Mouse (Mus musculus): ENCODE results near the gene Sla2. TPM values are rescaled to one million over a fixed set of nuclear protein-coding genes. Genes with fewer than 3 reads are reported as not detected.
"Not testable (repeated sequence)": the region's sequence is repeated elsewhere in the genome, so short reads cannot be mapped to it uniquely, and the experiment has no call there.

The Sla2 gene
- polyA plus RNA-seq, 1 experiment, result 0.02 TPM

DNA sequence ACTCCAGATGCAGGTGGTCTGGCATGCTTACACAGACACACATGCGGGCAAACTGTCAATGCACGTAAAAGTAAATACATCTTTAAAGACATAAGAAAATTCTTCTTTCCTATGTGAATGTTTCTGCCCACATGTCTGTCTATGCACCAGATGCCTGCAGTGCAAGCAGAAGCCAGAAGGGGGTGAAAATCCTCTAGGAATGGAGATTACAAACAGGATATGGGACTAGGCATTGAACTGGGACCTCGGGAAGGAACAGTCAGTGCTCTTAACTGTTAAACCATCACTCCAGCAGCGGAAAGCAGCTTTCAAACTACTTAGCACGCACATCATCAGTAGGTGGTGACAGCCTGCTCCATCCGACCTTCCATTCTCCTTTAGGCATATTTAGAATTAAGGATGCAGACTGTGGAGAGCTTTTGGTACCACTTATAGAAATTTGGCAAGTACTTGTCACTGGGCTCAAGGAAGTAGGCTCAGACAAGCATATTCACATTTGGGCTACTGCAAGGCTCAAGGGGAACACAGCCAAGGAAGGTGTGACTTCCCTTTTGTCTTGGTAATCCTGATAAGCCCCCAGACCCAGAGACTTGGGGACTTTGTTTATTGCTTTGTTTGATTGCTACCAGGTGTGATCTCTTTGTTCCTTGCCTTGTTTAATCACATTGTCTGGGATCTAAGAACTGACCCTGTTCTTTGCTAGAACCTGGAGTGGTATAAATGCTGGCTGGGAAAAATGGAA, 18.2 kb upstream of the Sla2 start:
- Histone ChIP-seq H3K9me3 (ENCODE audit: control insufficient read depth, low read length) (no peaks in the 10 kb centered on the region), H3K27me3 (ENCODE audit: control insufficient read depth) (no peaks in the 10 kb centered on the region), H3K4me1 (ENCODE audit: control insufficient read depth) (peaks cover 2% of the 10 kb centered on the region; the same call in 1 of the 2 replicates), H3K36me3 (ENCODE audit: control insufficient read depth) (no peaks in the 10 kb centered on the region), H3K4me3 (replicated peaks) (no peak overlapping the region)
- TF ChIP-seq TAL1 (IDR thresholded peaks at IDR 0.05; ENCODE audit: low read length), result no peak
- TF ChIP-seq GATA1 (IDR thresholded peaks at IDR 0.05; ENCODE audit: low read length), result no peak

DNA sequence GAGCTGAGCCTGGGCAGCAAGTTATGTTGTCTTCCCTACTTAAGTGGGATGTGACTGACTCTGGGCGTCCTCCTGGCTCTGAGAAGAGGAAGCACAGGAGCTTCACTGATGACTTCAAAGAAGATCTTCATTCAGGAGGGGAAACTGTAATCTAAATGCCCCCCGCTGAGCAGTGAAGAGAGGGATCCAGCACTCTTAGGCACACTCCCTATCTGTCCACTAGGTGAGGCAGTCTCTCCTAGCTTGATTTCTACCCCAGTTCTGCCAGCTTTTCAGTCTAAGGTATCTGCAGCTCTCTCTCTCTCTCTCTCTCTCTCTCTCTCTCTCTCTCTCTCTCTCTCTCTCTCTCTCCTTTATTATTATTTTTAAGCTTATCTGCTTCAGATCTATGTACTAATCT, 16.4 kb upstream of the Sla2 start:
- TF ChIP-seq TAL1 (IDR thresholded peaks at IDR 0.05; ENCODE audit: low read length) (no peak), GATA1 (IDR thresholded peaks at IDR 0.05; ENCODE audit: low read length) (no peak)
- Histone ChIP-seq H3K4me1 (ENCODE audit: control insufficient read depth) (peaks cover 15% of the 10 kb centered on the region), H3K4me3 (replicated peaks) (no peak overlapping the region), H3K9me3 (ENCODE audit: control insufficient read depth, low read length) (no peaks in the 10 kb centered on the region), H3K36me3 (ENCODE audit: control insufficient read depth) (no peaks in the 10 kb centered on the region), H3K27me3 (ENCODE audit: control insufficient read depth) (no peaks in the 10 kb centered on the region)

DNA sequence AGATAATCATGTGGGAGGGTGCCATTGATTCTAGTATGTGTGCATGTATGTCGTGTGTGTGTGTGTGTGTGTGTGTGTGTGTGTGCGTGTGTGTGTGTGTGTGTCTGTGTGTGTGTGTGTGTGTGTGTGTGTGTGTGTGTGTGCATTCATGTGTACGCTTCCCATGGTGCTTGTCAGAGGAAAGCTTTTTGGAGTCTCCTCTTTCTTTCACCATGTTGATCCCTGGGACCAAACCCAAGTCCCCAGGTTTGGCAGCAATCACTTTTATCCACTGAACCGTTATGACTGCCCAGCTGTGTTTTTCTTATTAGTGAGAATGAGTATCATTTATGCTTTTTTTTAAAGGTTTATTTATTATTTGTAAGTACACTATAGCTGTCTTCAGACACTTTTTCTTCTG, 15.4 kb upstream of the Sla2 start:
- H3K4me1 ChIP-seq (ENCODE audit: control insufficient read depth), result peaks cover 24% of the 10 kb centered on the region
- H3K27me3 ChIP-seq (ENCODE audit: control insufficient read depth); H3K9me3 ChIP-seq (ENCODE audit: control insufficient read depth, low read length); H3K4me3 ChIP-seq (replicated peaks); H3K36me3 ChIP-seq (ENCODE audit: control insufficient read depth): not testable (repeated sequence)

DNA sequence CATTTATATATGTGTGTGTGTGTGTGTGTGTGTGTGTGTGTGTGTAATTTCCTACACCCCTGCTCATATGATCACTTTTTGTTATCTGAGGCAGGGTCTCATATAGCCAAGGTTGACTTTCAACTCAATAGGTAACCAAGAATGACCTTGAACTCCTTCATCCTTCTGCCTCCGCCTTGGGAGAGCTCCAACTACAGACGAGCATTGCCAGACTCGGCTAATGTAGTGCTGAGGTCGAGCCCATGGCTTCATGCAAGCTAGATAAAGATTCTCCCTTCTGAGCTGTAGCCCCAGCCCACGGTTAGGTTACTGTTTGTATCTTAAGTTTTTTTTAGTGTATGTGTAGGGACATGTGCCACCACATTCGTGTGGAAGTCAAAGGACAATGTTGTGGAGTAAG, 14.9 kb upstream of the Sla2 start:
- TF ChIP-seq GATA1 (IDR thresholded peaks at IDR 0.05; ENCODE audit: low read length) (no peak), TAL1 (IDR thresholded peaks at IDR 0.05; ENCODE audit: low read length) (no peak)
- no peaks in the 10 kb centered on the region for H3K9me3 ChIP-seq (ENCODE audit: control insufficient read depth, low read length)
- no peak overlapping the region for H3K4me3 ChIP-seq (replicated peaks)
- peaks cover 2% of the 10 kb centered on the region; the same call in 1 of the 2 replicates for H3K27me3 ChIP-seq (ENCODE audit: control insufficient read depth)
- peaks cover 27% of the 10 kb centered on the region for H3K4me1 ChIP-seq (ENCODE audit: control insufficient read depth)
- no peaks in the 10 kb centered on the region for H3K36me3 ChIP-seq (ENCODE audit: control insufficient read depth)

DNA sequence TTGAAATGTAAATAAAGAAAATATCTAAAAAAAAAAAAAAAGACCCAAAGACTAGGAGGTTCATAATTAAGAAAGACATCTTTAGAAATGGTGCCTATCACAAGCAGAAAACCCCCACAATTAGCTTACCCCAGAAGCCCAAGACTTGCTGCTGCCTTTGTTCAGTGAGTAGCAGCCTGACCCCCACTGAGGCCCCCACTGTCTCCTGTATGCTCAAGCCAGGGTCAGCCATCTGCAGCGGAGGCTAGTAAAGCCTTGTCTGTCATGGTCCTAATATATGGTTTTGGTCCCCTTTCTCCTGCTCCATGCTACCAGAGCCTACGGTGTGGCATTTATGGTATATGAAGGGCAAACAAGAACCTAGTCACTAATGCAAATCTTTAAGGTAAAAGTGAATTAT, 14.4 kb upstream of the Sla2 start:
- peaks cover 2% of the 10 kb centered on the region; the same call in 1 of the 2 replicates for H3K27me3 ChIP-seq (ENCODE audit: control insufficient read depth)
- no peaks in the 10 kb centered on the region for H3K9me3 ChIP-seq (ENCODE audit: control insufficient read depth, low read length)
- peaks cover 32% of the 10 kb centered on the region for H3K4me1 ChIP-seq (ENCODE audit: control insufficient read depth)
- H3K4me3 ChIP-seq (replicated peaks), result no peak overlapping the region
- TF ChIP-seq GATA1 (IDR thresholded peaks at IDR 0.05; ENCODE audit: low read length) (no peak), TAL1 (IDR thresholded peaks at IDR 0.05; ENCODE audit: low read length) (no peak)
- no peaks in the 10 kb centered on the region for H3K36me3 ChIP-seq (ENCODE audit: control insufficient read depth)

DNA sequence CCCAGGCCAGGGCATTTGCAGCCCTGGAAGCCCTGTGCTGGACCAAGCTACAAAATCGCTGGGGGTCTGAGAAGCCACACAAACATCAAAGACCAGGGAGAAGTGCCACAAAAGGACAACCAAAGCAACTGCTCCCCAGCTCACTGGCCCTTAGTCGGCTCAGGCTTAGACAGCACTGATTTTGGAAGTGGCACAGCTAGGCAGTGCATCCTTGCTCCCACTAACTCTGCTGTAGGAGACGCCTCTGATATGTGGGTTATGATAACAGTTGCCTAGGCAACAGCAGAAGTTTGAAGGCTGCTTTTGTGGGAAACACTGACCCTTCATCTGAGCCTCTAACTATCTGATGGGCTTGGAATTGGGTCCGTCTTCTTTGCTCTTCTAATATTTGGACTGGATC, 12.2 kb upstream of the Sla2 start:
- Histone ChIP-seq H3K36me3 (ENCODE audit: control insufficient read depth) (no peaks in the 10 kb centered on the region), H3K4me1 (ENCODE audit: control insufficient read depth) (peaks cover 41% of the 10 kb centered on the region), H3K9me3 (ENCODE audit: control insufficient read depth, low read length) (no peaks in the 10 kb centered on the region), H3K27me3 (ENCODE audit: control insufficient read depth) (peaks cover 2% of the 10 kb centered on the region; the same call in 1 of the 2 replicates), H3K4me3 (replicated peaks) (no peak overlapping the region)
- TF ChIP-seq TAL1 (IDR thresholded peaks at IDR 0.05; ENCODE audit: low read length) (no peak), GATA1 (IDR thresholded peaks at IDR 0.05; ENCODE audit: low read length) (no peak; the same call in 1 of the 2 replicates)

DNA sequence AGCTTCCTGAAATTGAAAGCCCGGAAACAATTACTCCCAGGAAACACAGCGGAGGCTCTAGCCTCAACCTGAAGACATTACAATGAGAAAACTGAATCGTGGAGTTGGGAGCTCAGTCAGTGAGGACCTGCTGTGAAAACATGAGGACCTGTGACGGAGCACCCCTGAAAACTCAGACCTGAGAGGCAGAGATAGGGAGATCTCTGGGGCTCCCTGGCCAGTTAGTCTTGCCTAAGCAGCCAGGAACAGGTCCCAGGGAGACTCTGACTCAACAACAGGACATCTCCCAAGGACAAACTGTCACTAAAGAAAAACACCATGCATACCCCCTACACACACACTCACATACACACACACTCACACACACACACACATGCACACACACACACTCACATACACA, 11.4 kb upstream of the Sla2 start:
- peaks cover 2% of the 10 kb centered on the region; the same call in 1 of the 2 replicates for H3K27me3 ChIP-seq (ENCODE audit: control insufficient read depth)
- peaks cover 43% of the 10 kb centered on the region for H3K4me1 ChIP-seq (ENCODE audit: control insufficient read depth)
- H3K9me3 ChIP-seq (ENCODE audit: control insufficient read depth, low read length), result no peaks in the 10 kb centered on the region
- TF ChIP-seq GATA1 (IDR thresholded peaks at IDR 0.05; ENCODE audit: low read length), result no peak
- TF ChIP-seq TAL1 (IDR thresholded peaks at IDR 0.05; ENCODE audit: low read length), result no peak
- no peak overlapping the region for H3K4me3 ChIP-seq (replicated peaks)
- no peaks in the 10 kb centered on the region for H3K36me3 ChIP-seq (ENCODE audit: control insufficient read depth)

DNA sequence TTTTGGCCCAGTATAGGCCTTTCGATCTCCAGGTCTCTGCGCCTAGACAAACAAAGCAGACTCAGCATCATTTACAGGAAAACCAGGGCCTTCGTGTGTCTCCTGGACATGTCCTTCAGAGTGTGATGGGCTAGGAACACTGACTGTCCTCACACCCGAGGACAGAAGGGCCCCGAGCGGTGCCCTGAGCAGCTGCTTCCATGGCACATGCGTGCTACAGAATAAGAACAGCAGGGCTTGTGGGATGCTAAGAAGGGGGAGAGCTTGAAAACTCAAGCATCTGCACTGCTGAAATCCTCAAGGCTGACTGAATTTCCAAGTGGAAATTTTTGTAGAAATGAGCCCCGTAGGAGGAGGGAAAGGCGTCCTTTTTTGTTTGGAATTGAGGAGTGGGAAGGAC, 10.0 kb upstream of the Sla2 start:
- no peaks in the 10 kb centered on the region for H3K9me3 ChIP-seq (ENCODE audit: control insufficient read depth, low read length)
- H3K4me1 ChIP-seq (ENCODE audit: control insufficient read depth), result peaks cover 43% of the 10 kb centered on the region
- no peaks in the 10 kb centered on the region for H3K36me3 ChIP-seq (ENCODE audit: control insufficient read depth)
- peaks cover 2% of the 10 kb centered on the region; the same call in 1 of the 2 replicates for H3K27me3 ChIP-seq (ENCODE audit: control insufficient read depth)
- H3K4me3 ChIP-seq (replicated peaks), result no peak overlapping the region
- TF ChIP-seq TAL1 (IDR thresholded peaks at IDR 0.05; ENCODE audit: low read length) (no peak), GATA1 (IDR thresholded peaks at IDR 0.05; ENCODE audit: low read length) (no peak)

DNA sequence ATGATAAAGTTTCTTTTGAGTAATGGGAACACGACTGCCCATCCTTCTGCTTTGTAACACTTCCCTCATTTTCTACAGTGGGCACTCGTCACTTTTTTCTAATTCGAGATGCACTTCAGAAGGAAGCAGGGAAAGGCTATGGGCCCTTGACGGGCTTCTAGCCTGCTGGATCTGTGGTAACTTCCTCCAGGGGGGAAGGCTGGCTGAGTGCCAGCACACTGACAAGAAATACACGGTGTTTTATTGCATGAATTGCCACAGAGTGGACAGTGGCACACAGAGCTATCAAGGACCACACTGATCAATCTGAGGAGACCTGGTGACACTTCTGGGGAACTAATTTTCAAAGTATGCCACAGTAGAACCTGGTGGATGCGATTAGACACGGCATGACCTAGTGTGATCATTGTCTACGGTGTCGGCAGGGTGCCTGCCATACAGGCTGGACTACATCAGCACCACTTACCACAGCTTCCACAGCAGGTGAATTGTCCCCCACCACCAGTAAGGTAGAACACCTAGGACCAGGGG, 9.5 kb upstream of the Sla2 start:
- TF ChIP-seq GATA1 (IDR thresholded peaks at IDR 0.05; ENCODE audit: low read length), result no peak
- TF ChIP-seq TAL1 (IDR thresholded peaks at IDR 0.05; ENCODE audit: low read length), result no peak
- Histone ChIP-seq H3K27me3 (ENCODE audit: control insufficient read depth) (peaks cover 2% of the 10 kb centered on the region; the same call in 1 of the 2 replicates), H3K4me1 (ENCODE audit: control insufficient read depth) (peaks cover 43% of the 10 kb centered on the region), H3K9me3 (ENCODE audit: control insufficient read depth, low read length) (no peaks in the 10 kb centered on the region), H3K36me3 (ENCODE audit: control insufficient read depth) (no peaks in the 10 kb centered on the region), H3K4me3 (replicated peaks) (no peak overlapping the region)
